Mouse (Mus musculus): ENCODE data around the gene Bik.

The Bik gene

DNA sequence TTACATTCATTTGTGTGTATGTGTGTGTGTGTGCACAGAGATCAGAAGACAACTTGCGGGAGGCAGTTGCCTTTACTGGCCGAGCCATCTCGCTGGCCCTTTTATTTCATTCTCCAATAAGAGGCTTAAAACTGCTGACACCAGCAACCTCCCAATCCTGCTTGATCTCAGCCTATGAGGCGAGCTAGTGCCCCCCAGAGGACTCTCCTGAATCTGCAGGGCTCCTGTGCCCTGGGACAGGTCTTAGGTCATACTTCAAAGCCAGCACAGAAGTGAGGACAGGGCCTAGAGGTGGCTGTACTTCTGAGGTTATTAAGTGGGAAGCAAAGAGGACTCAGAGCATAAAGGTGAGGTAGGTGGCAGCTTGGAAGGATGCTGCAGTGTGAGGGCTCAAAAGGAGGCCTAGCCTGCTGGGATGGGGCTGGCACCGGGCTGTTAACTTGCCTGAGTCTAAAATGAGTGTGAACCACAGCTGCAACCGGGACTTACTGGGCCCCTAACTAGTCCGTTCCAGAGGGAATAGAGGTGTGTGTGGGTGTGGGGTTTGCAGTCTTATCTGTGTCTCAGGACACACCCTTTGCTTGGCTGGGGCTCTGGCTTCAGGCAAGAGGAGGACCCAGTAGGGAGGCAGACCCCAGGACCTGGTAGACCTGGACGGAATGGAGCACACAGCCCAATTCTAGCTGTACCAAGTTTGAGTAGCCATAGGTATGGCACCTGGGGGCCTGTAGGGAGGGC is 56.9 kb downstream of the Bik start:
- no peak for DNase-seq (ENCODE audit: low spot score in 2 of 2)

DNA sequence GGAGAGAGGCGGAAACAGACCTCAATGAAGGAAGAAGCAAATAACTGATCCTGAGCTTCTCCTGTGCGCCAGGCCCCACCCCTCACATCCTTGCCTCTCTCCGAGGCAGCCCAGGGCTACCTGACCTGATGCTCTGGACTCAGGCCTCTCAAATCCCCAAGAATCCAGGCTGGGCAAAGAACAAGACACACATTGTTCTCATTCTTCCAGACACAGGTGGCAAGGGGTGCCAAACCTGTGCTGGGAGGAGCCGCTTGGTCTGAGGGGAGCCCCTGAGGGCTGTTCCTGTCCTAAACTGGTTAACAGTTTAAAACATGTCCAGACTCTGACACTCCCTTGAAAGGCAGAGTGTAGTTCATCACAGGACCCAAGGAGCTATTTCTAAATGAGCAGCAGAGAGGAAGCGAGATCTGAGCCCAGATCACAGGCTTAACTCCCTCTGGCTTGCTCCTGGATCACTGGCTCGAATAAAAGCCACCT is 58.1 kb downstream of the Bik start:
- no peak for DNase-seq (ENCODE audit: low spot score in 2 of 2)

DNA sequence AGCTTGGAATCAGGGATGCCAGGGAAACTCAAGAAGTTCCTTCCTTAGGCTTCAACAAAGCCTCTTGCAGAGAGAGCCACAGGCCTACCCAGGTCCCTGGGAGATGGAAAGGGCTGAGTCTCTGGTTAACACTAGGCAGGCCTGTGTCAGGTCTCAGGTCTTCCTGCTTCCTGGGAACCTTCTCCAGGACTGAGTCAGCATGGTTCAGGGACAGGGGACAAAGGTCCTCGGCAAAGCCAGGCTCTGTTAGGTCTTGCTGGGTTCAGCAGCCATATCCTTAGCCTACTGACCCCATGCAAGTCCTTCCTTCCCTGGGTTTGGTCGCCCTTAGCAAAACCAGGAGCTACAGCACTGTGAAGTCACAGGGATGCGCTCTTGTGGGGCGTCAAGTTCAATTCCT is 64.2 kb downstream of the Bik start:
- no peak for DNase-seq (ENCODE audit: low spot score in 2 of 2)

DNA sequence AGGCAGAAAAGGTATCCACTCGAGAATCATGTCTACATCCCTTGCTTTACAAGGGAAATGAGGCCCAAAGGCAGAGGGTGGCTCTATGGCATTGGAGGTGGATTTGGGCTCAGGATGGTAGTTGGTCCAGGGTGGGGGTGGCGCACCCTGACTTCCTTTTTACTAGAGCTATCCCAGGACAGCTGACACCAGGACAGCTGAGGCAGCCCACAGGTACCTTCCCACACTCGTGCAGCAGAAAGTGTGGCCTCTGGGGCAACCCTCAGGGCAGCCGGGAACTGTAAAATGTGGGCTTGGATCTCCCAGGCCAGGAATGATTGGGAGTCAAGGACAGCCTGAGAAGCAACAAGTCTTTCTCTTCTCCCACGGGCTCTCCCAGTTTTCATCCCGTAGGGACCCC is 65.1 kb downstream of the Bik start:
- DNase-seq (ENCODE audit: low spot score in 2 of 2): no peak

DNA sequence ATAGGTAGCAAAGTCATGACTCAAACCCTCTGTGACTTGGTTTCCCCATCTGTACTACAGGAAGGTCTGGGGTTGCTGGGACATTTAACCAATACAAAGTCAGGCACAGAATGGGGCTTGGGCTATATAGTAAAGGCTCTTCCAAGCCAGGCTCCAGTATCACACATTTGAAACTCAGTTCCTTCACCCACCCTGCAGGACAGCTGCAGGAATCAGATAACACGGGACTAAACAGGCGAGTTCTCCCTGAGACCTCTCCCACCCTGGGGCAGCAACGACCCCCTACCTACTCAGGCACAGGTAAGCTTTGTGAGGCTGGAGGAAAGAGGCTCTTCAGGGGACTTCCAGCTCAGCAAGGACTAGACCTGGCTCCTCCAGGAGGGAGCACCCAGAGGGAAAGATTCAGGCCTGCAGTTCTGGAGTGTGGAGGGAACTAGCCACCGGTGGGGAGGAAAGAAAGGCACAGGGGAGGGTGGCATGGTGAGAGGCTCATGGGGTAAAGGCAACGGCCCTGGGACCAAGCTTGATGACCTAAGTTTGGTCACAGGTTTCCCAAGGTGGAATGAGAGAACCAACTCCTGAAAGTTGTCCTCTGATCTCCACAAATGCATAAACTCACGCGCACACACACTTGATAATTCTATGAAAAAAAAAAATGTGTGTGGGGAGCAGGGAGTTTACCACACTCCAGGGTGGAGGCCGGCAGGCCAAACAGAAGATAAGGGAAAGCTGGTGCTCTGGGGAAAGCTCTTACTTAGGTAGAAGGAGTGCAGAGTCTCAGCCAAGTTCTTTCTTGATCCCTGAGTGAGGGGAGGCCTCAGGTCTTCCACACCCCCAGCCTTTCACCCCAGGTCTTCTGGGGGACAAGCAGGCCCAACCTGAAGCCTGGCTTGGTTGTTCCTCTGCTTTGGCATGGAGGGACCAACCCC is 65.9 kb downstream of the Bik start:
- no peak for DNase-seq (ENCODE audit: low spot score in 2 of 2)

DNA sequence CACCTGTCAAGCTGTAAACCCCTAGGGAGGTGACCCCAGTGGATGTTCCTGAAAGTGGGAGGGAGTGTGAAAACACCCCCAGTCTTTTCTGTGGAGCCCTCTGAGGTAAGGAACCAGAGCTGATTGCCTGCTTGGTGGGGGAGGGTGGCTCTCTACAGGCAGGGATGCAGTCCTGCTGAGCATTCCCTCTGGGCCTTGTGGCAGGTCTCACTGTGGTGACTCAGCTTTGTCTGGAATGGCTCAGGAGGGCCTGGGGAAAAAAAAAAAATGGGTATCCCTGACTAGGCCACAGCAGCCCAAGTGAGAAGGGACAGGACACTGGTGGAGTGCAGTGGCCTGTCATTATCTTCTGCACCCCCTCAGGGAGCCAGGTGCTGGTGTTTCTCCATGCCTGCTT is 66.5 kb downstream of the Bik start:
- no peak for DNase-seq (ENCODE audit: low spot score in 2 of 2)

DNA sequence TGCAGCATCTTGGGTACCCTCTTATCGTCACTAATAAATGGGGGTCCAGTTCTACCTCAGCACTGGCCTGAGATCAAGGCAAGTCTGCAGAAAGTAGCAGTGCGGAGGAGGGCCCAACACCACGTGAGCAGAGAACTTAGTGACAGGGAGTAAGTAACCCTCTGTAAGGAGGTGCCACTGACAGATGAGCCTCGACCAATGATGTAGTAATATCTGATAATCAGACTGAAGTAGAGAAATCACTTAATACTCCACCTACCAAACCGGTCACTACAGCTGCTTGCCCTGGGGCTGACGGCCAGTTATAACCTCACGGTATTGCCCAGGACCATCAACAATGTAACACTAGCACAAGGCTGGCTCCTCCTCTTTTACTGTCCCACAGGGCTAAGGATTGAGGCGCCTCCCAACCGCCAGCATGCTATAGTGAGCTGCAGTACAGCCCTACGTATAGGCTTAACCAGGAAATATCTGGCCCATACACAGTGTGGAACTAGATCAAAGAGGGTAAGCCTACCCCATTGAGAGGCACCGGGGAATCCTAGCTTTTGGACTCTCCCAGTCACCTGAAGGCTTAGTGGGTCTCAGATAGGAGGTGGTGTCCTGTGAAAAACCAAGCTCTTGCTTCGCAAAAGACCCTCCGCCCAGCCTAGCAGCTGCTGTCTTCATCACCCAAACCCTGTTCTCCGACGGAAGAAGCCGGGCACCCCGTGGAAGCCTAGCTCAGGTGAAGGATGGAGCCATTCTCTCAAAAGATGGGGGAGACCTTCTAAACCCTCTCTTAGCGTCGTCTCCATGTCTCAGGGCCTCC is 67.2 kb downstream of the Bik start:
- no peak for DNase-seq (ENCODE audit: low spot score in 2 of 2)

Measured in frontal cortex, postnatal 25 days (tissue).